Mouse (Mus musculus): Measurements from ENCODE around the gene Slc8a3. TPM values are rescaled to one million over a fixed set of nuclear protein-coding genes. Genes with fewer than 3 reads are reported as not detected.

The Slc8a3 gene
- polyA plus RNA-seq, 1 experiment = 0.82 TPM

GRCm38 (mm10) chr12:81159947-81160346 lies 173.0 kb downstream of the Slc8a3 start:
- no peaks in the 10 kb centered on the region for H3K4me1 ChIP-seq (ENCODE audit: control insufficient read depth, insufficient read depth, low read length)
- TF ChIP-seq POLR2A (IDR thresholded peaks at IDR 0.05; ENCODE audit: borderline replicate concordance, control insufficient read depth, low read depth, low read length) = no peak
- TF ChIP-seq CTCF (IDR thresholded peaks at IDR 0.05; ENCODE audit: control insufficient read depth, insufficient read depth, low read length) = no peak
- no peak overlapping the region for H3K27ac ChIP-seq (ENCODE audit: control insufficient read depth, insufficient read depth, low read depth, low read length, poor library complexity)
- 71% methylated on average over 2 of the region's 2 CpGs for WGBS
- H3K4me3 ChIP-seq (replicated peaks; ENCODE audit: control insufficient read depth, low read depth, low read length) = no peak overlapping the region

- H3K4me3 ChIP-seq (replicated peaks; ENCODE audit: control insufficient read depth, low read depth, low read length) = no peak overlapping the region
- H3K4me1 ChIP-seq (ENCODE audit: control insufficient read depth, insufficient read depth, low read length) = no peaks in the 10 kb centered on the region
- TF ChIP-seq POLR2A (IDR thresholded peaks at IDR 0.05; ENCODE audit: borderline replicate concordance, control insufficient read depth, low read depth, low read length) = no peak
- 83% methylated on average over 8 of the region's 8 CpGs for WGBS
- no peak overlapping the region for H3K27ac ChIP-seq (ENCODE audit: control insufficient read depth, insufficient read depth, low read depth, low read length, poor library complexity)
Measured at GRCm38 (mm10) chr12:81156841-81157240, 176.1 kb downstream of the Slc8a3 start.

DNA sequence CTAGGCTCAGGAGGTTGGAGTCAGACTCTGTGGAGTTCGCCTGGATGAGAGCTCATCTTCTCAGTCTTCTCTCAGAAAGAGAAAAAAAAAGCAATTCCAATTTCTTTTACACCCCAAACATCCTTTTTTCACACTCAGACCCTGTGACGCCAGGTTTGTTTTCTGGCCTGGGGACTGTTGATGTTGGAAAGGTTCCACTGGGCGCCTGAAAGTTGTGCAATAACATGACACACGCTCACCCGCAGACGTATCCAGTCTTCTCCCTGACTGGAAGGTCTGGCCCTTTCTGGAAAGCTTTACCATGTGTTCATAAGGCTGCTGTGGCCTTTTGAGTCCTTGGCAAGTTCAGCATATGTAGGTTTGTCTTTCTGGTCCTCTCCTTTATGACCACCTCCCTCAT lies 177.3 kb downstream of the Slc8a3 start:
- no peak for TF ChIP-seq POLR2A (IDR thresholded peaks at IDR 0.05; ENCODE audit: borderline replicate concordance, control insufficient read depth, low read depth, low read length)
- TF ChIP-seq CTCF (IDR thresholded peaks at IDR 0.05; ENCODE audit: control insufficient read depth, insufficient read depth, low read length) = no peak
- no peaks in the 10 kb centered on the region for H3K4me1 ChIP-seq (ENCODE audit: control insufficient read depth, insufficient read depth, low read length)
- H3K27ac ChIP-seq (ENCODE audit: control insufficient read depth, insufficient read depth, low read depth, low read length, poor library complexity) = no peak overlapping the region
- WGBS = 64% methylated on average over 6 of the region's 6 CpGs
- H3K4me3 ChIP-seq (replicated peaks; ENCODE audit: control insufficient read depth, low read depth, low read length) = no peak overlapping the region

DNA sequence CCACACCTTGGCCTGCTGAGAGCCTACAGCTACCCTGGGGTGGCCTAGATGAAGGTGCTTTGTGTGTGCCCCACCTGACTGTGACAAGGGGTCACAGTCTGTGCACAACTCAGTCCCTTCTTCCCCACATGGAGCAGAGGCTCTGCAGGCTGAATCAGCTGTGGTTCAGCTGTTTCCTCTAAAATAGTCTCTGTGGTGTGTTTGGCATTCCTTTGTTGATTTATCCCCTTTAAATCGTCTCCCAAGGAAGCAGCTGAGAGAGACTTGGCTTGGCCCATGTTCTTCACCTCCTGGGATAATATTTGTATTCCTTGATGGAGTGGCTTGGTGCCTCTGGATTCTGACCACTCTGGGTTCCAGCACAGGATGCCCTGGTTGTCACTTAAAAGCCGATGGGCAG lies 180.9 kb downstream of the Slc8a3 start:
- Histone ChIP-seq H3K27ac (ENCODE audit: control insufficient read depth, insufficient read depth, low read depth, low read length, poor library complexity) (no peak overlapping the region), H3K4me3 (replicated peaks; ENCODE audit: control insufficient read depth, low read depth, low read length) (no peak overlapping the region), H3K4me1 (ENCODE audit: control insufficient read depth, insufficient read depth, low read length) (no peaks in the 10 kb centered on the region)
- 53% methylated on average over 2 of the region's 2 CpGs for WGBS
- TF ChIP-seq POLR2A (IDR thresholded peaks at IDR 0.05; ENCODE audit: borderline replicate concordance, control insufficient read depth, low read depth, low read length) (no peak), CTCF (IDR thresholded peaks at IDR 0.05; ENCODE audit: control insufficient read depth, insufficient read depth, low read length) (no peak)

DNA sequence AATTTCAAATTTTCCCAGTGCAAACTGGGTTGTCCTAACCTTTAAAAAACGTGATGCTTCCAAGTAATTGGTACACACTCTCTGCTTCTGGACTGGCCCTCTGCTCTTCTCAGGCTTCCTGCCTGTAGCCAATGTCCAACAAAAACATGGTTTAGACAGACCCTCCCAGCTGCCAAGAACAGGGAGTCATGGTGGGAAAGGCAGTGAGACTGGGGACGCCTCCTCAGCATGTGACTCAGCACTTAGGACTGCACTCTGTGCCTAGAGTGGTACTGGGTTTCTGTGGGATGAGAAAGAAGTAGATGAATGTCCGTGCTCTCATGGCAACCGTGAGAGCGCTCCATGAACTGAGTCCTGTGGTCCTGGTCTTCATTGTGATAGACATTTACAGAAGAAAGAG lies 182.1 kb downstream of the Slc8a3 start:
- no peak overlapping the region for H3K4me3 ChIP-seq (replicated peaks; ENCODE audit: control insufficient read depth, low read depth, low read length)
- WGBS = 74% methylated on average over 5 of the region's 5 CpGs
- TF ChIP-seq POLR2A (IDR thresholded peaks at IDR 0.05; ENCODE audit: borderline replicate concordance, control insufficient read depth, low read depth, low read length) (no peak), CTCF (IDR thresholded peaks at IDR 0.05; ENCODE audit: control insufficient read depth, insufficient read depth, low read length) (no peak)

GRCm38 (mm10) chr12:81147956-81148355 lies 185.0 kb downstream of the Slc8a3 start:
- 93% methylated on average over 6 of the region's 6 CpGs for WGBS
- no peaks in the 10 kb centered on the region for H3K4me1 ChIP-seq (ENCODE audit: control insufficient read depth, insufficient read depth, low read length)
- no peak overlapping the region for H3K27ac ChIP-seq (ENCODE audit: control insufficient read depth, insufficient read depth, low read depth, low read length, poor library complexity)
- TF ChIP-seq CTCF (IDR thresholded peaks at IDR 0.05; ENCODE audit: control insufficient read depth, insufficient read depth, low read length) = no peak
- no peak overlapping the region for H3K4me3 ChIP-seq (replicated peaks; ENCODE audit: control insufficient read depth, low read depth, low read length)

More for the DNA sequence above, 182.1 kb downstream of the Slc8a3 start:
- H3K4me1 ChIP-seq (ENCODE audit: control insufficient read depth, insufficient read depth, low read length) = no peaks in the 10 kb centered on the region
- H3K27ac ChIP-seq (ENCODE audit: control insufficient read depth, insufficient read depth, low read depth, low read length, poor library complexity) = no peak overlapping the region

Other genes starting within 250 kb of the Slc8a3 start
- gene Gm4787, start 46.3 kb upstream of the Slc8a3 start, polyA plus RNA-seq (2011; ENCODE audit: insufficient read depth, insufficient read length, low replicate concordance, missing spikeins) = 1.1 TPM in 1 of 2 replicates, not detected in the other
- 0.52 and 1.5 TPM in 2 replicates for gene Adam4, start 88.8 kb upstream of the Slc8a3 start, polyA plus RNA-seq (2011; ENCODE audit: insufficient read depth, insufficient read length, low replicate concordance, missing spikeins)
- 53.3 and 71.8 TPM in 2 replicates for gene Cox16, start 151.9 kb upstream of the Slc8a3 start, polyA plus RNA-seq (2011; ENCODE audit: insufficient read depth, insufficient read length, low replicate concordance, missing spikeins)
- 6.1 TPM in 1 of 2 replicates, not detected in the other for gene Gm20498, start 199.7 kb upstream of the Slc8a3 start, polyA plus RNA-seq (2011; ENCODE audit: insufficient read depth, insufficient read length, low replicate concordance, missing spikeins)
- 15.9 and 16.7 TPM in 2 replicates for gene Synj2bp, start 199.7 kb upstream of the Slc8a3 start, polyA plus RNA-seq (2011; ENCODE audit: insufficient read depth, insufficient read length, low replicate concordance, missing spikeins)
- gene Adam21, start 235.3 kb upstream of the Slc8a3 start, polyA plus RNA-seq (2011; ENCODE audit: insufficient read depth, insufficient read length, low replicate concordance, missing spikeins) = 1.2 TPM in 1 of 2 replicates, not detected in the other